Mouse (Mus musculus): ENCODE measurements around the gene Foxp1.

The Foxp1 gene

DNA sequence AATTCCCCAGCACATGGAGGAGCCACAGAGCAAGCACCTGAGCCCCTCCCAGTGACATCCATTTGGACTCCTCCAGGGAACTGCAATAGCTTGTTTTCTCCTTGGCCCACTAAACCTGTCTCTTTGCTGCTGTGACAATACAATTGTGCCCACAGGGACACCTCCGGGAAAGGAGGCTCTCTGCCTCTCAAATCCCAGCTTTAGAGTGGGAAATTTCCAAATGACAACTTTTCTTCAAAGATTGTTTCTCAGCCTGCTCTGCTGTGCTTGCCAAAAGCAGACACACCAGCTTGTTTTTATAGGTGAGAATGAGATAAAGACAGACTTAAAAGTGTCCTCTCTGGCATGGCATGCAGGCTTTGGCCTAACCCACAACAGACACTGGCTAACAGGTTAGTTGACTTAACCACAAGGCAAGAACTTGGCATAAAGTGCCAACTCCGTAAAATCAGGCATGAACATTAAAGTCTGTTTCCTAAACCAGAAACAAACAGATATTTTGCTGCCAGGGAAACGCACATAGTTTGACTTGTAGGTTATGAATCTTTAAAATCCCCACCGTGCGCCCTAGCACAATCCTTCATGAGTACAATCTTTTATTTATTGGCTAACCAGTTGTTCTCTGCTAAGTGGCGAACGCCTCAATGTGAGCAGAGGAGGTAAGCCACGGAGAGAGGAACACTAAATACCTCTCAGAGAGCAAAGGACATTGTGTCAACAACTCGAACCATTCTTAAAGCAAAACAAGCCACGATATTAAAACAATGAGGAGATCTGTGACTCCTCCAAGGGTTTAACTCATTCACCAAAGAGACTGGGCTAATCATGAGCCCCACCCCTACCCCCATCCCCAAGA, 379.4 kb downstream of the Foxp1 start:
- DNase-seq (ENCODE audit: low read depth, low spot score) = no peak

DNA sequence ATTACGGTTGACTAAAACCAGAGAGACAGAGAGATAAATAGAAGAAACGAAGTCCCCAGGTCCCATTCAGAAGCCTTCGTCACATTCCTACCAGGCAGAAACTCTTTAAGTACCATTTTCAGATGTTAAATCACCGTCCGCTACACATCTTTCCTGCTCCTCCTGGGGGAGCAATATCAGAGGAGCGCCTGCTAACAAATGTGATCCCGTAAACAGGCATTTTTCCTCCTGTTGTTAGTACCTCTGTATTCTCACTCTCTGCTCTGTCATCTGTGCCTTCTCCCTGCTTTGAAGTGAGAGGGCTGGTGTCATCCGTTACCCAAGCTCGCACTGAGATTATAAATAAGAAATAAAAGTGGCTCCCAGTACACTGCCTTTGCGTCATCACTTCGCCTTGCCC, 384.5 kb downstream of the Foxp1 start:
- DNase-seq (ENCODE audit: low read depth, low spot score) = no peak

DNA sequence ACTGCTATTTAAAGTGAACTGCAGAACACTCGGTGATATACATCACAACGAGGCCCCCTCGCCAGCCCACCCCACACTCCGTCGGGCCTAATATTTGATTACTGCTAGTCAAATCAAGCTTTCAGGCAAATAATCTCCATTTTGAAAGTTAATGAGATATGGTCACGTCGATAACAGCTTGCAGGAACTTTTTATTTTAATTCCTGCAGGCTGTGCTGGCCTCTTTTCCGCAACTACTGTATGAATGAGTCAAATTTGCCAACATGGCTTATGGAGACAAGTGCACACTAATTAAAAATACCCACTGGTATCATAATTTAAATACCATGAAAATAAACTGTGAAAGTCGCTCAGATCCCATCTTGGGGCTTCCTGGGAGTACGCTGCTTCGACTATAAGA, 385.4 kb downstream of the Foxp1 start:
- DNase-seq (ENCODE audit: low read depth, low spot score) = no peak

DNA sequence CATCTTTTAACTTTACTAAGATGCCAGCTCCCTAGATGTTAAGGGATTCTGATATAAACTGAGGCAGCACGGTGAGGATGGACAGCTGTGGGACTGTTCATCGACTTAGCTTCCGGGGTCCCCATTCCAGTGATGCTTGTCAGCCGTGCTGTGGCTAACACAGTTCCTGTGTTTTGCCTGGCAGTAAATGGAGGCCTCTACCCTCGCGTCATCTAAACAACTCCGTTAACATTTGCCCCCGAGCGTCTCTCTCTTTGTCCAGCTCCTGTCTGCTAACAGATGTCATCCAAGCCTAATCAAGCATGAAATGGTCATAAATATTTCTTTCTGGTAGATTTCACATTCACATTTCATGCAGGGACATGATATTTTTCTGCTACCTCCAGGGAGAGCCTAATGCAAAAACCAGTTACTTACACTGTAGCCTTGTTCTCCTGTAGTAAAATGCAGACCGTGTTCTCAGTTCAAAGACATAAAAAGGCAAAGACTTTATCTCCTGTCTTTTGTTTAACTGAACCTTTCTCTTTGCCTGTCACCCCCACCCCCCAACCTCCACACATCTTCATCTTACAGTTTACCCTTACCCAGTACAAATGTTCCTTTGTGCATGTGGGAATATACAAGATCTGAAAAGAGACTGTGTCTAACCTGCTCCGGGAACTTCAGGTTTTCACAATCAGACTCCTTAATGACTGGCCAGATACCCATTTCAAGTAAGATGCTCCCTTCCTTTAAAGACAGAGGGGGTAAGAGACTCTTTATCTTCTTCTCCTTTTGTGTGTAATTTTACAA, 386.4 kb downstream of the Foxp1 start:
- no peak for DNase-seq (ENCODE audit: low read depth, low spot score)

GRCm38 (mm10) chr6:99131815-99132214, 390.7 kb downstream of the Foxp1 start:
- no peak for DNase-seq (ENCODE audit: low read depth, low spot score)

DNA sequence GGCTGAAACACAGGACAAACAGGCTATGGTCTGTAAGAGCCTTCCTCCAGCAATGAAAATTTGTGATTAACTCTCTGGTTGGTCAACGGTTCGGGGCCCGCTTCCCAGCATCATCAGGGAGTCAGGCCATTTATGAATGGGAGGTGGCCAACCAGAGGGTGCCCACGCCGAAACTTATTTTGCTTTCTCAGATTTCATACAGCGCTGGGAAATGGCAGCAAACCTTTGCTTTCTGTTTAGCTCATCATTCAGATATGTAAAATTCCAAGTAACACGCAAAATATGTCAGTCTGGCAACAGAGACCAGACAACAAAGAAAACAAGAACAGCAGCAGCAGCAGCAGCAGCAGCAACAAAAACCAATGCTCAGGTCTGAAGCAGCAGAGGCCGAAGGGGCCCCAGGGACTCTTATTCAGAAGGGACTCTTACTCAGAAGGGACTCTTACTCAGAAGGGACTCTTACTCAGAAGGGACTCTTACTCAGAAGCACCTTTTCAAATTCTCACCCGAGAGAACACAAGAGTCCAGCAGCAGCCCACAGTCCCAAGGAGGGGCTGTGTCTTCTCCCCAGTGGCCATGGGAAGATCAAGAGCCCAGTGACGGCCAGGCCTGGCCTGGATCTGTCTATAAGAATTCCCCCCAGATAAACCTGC, 391.6 kb downstream of the Foxp1 start:
- DNase-seq (ENCODE audit: low read depth, low spot score) = peak; percentile 31

DNA sequence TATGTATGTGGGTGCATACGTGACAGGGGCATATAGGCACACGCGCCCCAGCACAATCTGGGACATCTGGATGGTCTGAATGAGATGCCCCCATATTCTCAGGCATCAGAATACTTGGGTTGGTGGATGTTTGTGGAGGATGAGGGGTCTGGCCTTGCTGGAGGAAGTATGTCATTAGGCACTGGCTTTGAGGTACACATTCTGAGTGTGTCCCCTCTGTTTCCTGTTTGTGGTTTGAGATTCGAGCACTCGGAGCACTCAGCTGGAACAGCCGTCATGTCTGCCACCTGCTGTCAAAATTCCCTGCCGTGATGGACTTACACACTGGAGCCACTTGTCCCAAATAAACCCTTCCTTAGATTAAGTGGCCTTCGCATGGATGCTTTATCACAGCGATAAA, 395.8 kb downstream of the Foxp1 start:
- peak; percentile 28 for DNase-seq (ENCODE audit: low read depth, low spot score)

DNA sequence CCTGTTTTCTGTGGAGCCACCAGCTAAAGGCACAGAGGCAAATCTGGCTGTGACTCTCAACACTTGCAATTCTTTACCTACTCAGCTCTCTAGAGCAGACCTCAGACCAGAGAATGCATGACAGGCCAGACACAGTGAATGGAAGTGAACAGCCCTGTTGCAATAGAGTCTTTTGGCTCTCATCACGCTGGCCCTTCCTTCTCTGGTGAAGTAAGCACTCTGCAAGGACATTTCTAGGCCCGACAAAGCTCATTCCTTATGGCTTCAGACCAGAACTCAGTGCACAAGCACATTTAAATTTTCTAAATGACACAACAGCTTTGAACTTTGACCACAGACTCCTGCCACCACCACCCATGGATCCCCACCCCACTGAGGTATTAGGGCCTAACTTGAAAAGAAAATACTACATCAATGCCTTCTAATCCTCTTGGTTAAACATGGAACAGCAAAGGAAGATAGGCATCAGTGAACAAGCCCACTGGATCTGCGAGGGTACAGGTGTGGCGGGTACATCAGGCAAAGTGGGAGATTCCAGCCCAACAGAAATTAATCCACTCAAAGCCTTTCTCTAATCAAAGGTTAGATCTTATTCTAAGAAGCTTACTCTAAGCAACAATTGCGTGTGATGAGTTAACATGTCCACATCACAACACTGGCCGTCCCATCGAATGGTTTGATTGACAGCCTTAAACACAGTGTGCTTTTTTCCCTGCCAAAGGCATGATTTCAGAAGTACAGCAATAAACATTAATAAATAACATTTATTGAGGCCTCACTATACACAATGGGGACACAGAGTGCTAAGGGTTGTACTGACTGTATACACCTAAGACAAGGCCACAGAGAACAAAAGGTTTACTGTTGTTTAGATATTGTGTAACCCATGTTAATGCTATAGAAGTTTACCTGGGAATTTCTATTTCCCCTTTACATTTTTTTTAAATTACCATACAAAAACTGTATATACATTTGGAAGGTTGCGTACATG, 401.4 kb downstream of the Foxp1 start:
- DNase-seq (ENCODE audit: low read depth, low spot score) = no peak

GRCm38 (mm10) chr6:99118534-99118933, 404.0 kb downstream of the Foxp1 start:
- DNase-seq (ENCODE audit: low read depth, low spot score) = no peak

DNA sequence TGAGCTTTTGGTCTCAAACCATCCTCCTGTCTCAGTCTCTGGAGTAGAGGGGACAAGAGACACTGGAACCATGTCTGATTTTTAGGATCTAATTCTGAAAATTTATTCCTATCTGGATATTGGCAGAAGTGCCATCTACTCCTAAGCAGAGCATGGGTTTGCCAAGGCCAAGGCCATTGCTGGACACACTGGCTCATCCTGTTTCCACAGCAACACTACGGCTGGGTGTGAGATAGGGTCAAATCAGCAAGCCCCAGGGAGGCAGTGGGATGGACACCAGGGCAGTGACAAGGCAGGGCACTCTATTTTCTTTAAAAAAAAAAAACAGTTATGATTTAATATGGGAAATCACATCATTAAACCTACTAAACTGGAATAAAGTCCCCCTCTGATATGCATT, 405.1 kb downstream of the Foxp1 start:
- no peak for DNase-seq (ENCODE audit: low read depth, low spot score)

- DNase-seq (ENCODE audit: low read depth, low spot score) = no peak
Observed at GRCm38 (mm10) chr6:99111856-99112255, 410.7 kb downstream of the Foxp1 start.

DNA sequence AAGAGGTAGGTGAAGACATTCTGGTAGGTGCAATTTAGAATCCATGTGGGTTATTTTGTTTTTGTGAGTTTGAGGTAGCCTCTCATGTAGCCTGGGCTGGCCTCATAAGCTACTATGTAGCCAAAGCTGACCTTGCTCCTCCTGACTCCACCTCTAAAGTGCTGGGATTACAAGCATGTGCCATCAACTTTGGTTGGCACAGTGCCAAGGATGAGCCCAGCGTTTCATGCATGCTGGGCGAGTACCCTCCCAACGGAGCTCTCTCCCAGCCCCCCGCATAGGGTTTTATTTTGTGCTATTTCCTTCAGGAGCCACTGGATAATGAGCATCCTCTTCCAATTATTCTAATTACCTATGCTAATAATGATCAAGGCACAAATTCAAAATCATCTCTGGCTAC, 414.1 kb downstream of the Foxp1 start:
- no peak for DNase-seq (ENCODE audit: low read depth, low spot score)

- no peak for DNase-seq (ENCODE audit: low read depth, low spot score)
Observed at GRCm38 (mm10) chr6:99107674-99108073, 414.8 kb downstream of the Foxp1 start.

GRCm38 (mm10) chr6:99107081-99107482, 415.4 kb downstream of the Foxp1 start:
- no peak for DNase-seq (ENCODE audit: low read depth, low spot score)

GRCm38 (mm10) chr6:99105979-99106378, 416.5 kb downstream of the Foxp1 start:
- DNase-seq (ENCODE audit: low read depth, low spot score) = no peak

- no peak for DNase-seq (ENCODE audit: low read depth, low spot score)
Observed at GRCm38 (mm10) chr6:99104446-99104845, 418.1 kb downstream of the Foxp1 start.

DNA sequence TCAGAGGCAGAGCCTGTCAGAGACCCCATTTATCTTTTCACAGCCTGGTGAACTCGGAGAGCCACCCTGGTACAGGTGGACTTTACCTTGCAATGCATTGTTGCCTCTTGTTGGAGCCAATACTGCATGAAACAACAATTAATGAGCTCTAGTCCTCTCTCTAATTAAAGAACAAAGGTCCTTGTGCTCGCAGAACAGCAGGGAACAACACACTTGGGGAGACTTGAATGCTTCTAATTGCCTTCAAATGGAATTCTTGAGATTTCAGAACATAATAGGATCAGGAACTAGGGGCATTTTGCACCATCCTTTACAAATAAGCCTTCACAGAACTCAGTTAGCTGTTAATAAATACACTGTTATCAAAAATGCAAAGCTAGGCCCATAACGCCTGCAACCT, 418.6 kb downstream of the Foxp1 start:
- DNase-seq (ENCODE audit: low read depth, low spot score) = no peak

GRCm38 (mm10) chr6:99101489-99101908, 421.0 kb downstream of the Foxp1 start:
- DNase-seq (ENCODE audit: low read depth, low spot score) = no peak

DNA sequence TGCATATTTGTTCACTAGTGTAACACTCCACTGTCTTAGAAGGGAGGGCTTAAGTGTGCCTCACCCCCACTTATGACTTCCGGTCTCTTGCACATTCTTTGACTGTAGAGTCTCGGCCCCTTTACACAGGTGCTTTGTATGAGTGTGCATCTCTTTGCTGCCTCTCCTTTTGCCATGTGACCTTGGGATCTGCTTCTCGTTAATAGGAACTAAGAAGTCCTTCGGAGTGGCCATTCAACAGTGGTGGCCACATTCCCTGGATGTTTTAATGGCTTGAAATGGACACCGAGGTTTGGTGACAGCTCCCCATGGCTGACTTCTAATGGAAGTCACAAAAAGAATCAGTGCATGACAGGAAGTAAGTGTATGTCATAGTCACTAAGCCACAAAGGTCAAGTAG, 422.2 kb downstream of the Foxp1 start:
- peak; percentile 20 for DNase-seq (ENCODE audit: low read depth, low spot score)

DNA sequence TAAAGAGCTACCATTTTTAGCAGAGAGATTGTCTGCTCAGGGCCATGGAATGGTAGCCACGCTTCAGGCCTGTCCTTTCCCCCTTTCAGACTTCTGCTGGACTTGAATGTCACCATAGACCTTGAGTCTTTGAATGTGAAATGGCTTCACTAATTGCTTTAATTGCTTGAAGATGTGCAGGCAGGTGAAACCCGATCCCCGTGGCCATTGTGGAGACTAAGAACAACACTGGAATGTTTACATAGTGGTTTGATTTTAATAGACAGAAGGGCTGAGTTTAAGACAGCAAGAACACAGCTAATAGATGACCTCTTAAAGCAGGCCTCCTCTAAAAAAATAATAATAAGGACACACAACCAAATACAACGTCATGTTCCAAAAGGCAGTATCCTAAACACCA, 422.7 kb downstream of the Foxp1 start:
- no peak for DNase-seq (ENCODE audit: low read depth, low spot score)

GRCm38 (mm10) chr6:99097191-99097590, 425.3 kb downstream of the Foxp1 start:
- peak; percentile 40 for DNase-seq (ENCODE audit: low read depth, low spot score)

All from CD4-positive, CD25-positive, alpha-beta regulatory T cell, adult 2 months (primary cell).